In genomic region chr3:56007991-56008390, GRCm38 (mm10) we compare ENCODE assay signal across 8 mouse cellular contexts.
A peak's percentile ranks its signal among the peaks of the same experiment; 100 is the strongest.
DNase-seq lines count a peak whose midpoint lies in the region; ATAC-seq and TF ChIP-seq lines count a peak whose summit lies in the region.

No protein-coding gene starts in this region.

- TF ChIP-seq POLR2A in kidney, adult 2 months (IDR thresholded peaks at IDR 0.05; ENCODE audit: low read depth, low read length): no peak
- no peak for TF ChIP-seq POLR2A in brain, embryonic 14.5 days (IDR thresholded peaks at IDR 0.05; ENCODE audit: borderline replicate concordance, extremely low read depth, insufficient read depth, insufficient read length, poor library complexity, severe bottlenecking)

- H3K36me3 ChIP-seq in kidney, adult 2 months (ENCODE audit: control insufficient read depth, insufficient read depth, low read length): 0 out of 2 replicates have a peak, but pooled peaks cover 4% of the 10 kb centered on the region
- H3K36me3 ChIP-seq in kidney, embryonic 14.5 days (ENCODE audit: control insufficient read depth, insufficient read depth, low read length): peaks cover 12% of the 10 kb centered on the region; the same call in 1 of the 2 replicates
- peaks cover 3% of the 10 kb centered on the region; the same call in 1 of the 2 replicates for H3K36me3 ChIP-seq in forebrain, embryonic 11.5 days (ENCODE audit: control insufficient read depth, insufficient read depth, low read length)
- H3K36me3 ChIP-seq in midbrain, embryonic 13.5 days: peaks cover 26% of the 10 kb centered on the region

- H3K4me1 ChIP-seq in kidney, adult 2 months (ENCODE audit: control insufficient read depth, insufficient read depth, low read length): 0 out of 2 replicates have a peak, but pooled peaks cover 2% of the 10 kb centered on the region
- no peaks in the 10 kb centered on the region for H3K4me1 ChIP-seq in kidney, embryonic 14.5 days (ENCODE audit: control insufficient read depth, insufficient read depth, low read length)
- H3K4me1 ChIP-seq in forebrain, embryonic 11.5 days (replicated peaks; ENCODE audit: control insufficient read depth, insufficient read depth, low read length): no peaks in the 10 kb centered on the region
- no peaks in the 10 kb centered on the region for H3K4me1 ChIP-seq in midbrain, embryonic 13.5 days (replicated peaks)

- WGBS in kidney, adult 2 months: 17% methylated on average over 2 of the region's 2 CpGs
- WGBS in kidney, embryonic 14.5 days: 29% methylated on average over 2 of the region's 2 CpGs
- WGBS in forebrain, embryonic 11.5 days: 35% methylated on average over 2 of the region's 2 CpGs
- 11% methylated on average over 2 of the region's 2 CpGs for WGBS in midbrain, embryonic 13.5 days

- TF ChIP-seq CTCF in kidney, adult 2 months (conservative IDR thresholded peaks at IDR 0.05; ENCODE audit: insufficient read depth, insufficient read length, low read depth, low read length): peak; percentile 39
- peak; percentile 68; the same call in 1 of the 2 replicates for TF ChIP-seq CTCF in brain, embryonic 14.5 days (IDR thresholded peaks at IDR 0.05; ENCODE audit: borderline replicate concordance, extremely low read depth, insufficient read depth, insufficient read length)

- H3K4me3 ChIP-seq in kidney, adult 2 months (ENCODE audit: insufficient read depth, low read depth, low read length): no peak overlapping the region
- H3K4me3 ChIP-seq in kidney, embryonic 14.5 days (ENCODE audit: low read length): no peak overlapping the region
- no peak overlapping the region for H3K4me3 ChIP-seq in forebrain, embryonic 11.5 days (ENCODE audit: low read depth, low read length)
- no peak overlapping the region for H3K4me3 ChIP-seq in midbrain, embryonic 13.5 days (replicated peaks)

- ATAC-seq in kidney, embryonic 14.5 days (ENCODE audit: low FRiP score, low TSS enrichment): no peak
- ATAC-seq in forebrain, embryonic 11.5 days (replicated peaks; ENCODE audit: low FRiP score): 0 out of 2 replicates have a peak, but pooled peaks have one; percentile 18
- 0 out of 2 replicates have a peak, but pooled peaks have one; percentile 65 for ATAC-seq in midbrain, embryonic 13.5 days

- DNase-seq in kidney, adult 2 months: peak; percentile 61
- DNase-seq in ES-CJ7 (ENCODE audit: low read depth, low spot score): peak; percentile 54
- peak; percentile 79 for DNase-seq in brain, embryonic 14.5 days (ENCODE audit: low read depth)
- peak; percentile 55 for DNase-seq in forebrain, embryonic 11.5 days (ENCODE audit: low spot score)
- peak; percentile 41 to 53 for DNase-seq in kidney, postnatal 4 days
- no peak for DNase-seq in spleen, adult 18-20 months

- no peak overlapping the region for H3K4me2 ChIP-seq in kidney, embryonic 14.5 days (replicated peaks; ENCODE audit: low read depth, low read length)
- no peak overlapping the region for H3K4me2 ChIP-seq in forebrain, embryonic 11.5 days (ENCODE audit: low read depth, low read length, severe bottlenecking)
- H3K4me2 ChIP-seq in midbrain, embryonic 13.5 days (replicated peaks): no peak overlapping the region

- no peak overlapping the region for H3K9ac ChIP-seq in kidney, embryonic 14.5 days (ENCODE audit: low read depth, low read length)
- no peak overlapping the region for H3K9ac ChIP-seq in forebrain, embryonic 11.5 days (ENCODE audit: low read length)
- no peak overlapping the region for H3K9ac ChIP-seq in midbrain, embryonic 13.5 days (replicated peaks)

- no peak overlapping the region for H3K27ac ChIP-seq in kidney, adult 2 months (ENCODE audit: insufficient read depth, low read depth, low read length)
- no peak overlapping the region for H3K27ac ChIP-seq in kidney, embryonic 14.5 days (ENCODE audit: low read depth, low read length)
- no peak overlapping the region for H3K27ac ChIP-seq in forebrain, embryonic 11.5 days (ENCODE audit: low read depth, low read length)
- H3K27ac ChIP-seq in midbrain, embryonic 13.5 days: no peak overlapping the region

- no peaks in the 10 kb centered on the region for H3K27me3 ChIP-seq in kidney, adult 2 months (replicated peaks; ENCODE audit: control insufficient read depth, insufficient read depth, low read length)
- H3K27me3 ChIP-seq in kidney, embryonic 14.5 days (ENCODE audit: control insufficient read depth, insufficient read depth, low read length): no peaks in the 10 kb centered on the region
- no peaks in the 10 kb centered on the region for H3K27me3 ChIP-seq in forebrain, embryonic 11.5 days (ENCODE audit: control insufficient read depth, insufficient read depth, low read length)
- no peaks in the 10 kb centered on the region for H3K27me3 ChIP-seq in midbrain, embryonic 13.5 days

- no peaks in the 10 kb centered on the region for H3K9me3 ChIP-seq in kidney, embryonic 14.5 days (ENCODE audit: control insufficient read depth, low read length)
- H3K9me3 ChIP-seq in forebrain, embryonic 11.5 days (ENCODE audit: control insufficient read depth, low read length): no peaks in the 10 kb centered on the region
- H3K9me3 ChIP-seq in midbrain, embryonic 13.5 days: no peaks in the 10 kb centered on the region

Comparison
In these comparisons a context has a peak if more than half of its experiments do, and no peak if none do; other contexts are left out.
1. DNase-seq: peak in kidney, adult 2 months (single experiment), ES-CJ7 (single experiment), brain, embryonic 14.5 days (single experiment), forebrain, embryonic 11.5 days (single experiment) and kidney, postnatal 4 days (2 of 2); none in spleen, adult 18-20 months (0 of 2).